Mouse (Mus musculus): ENCODE measurements around the gene Qrfp. TPM values are rescaled to one million over a fixed set of nuclear protein-coding genes. Genes with fewer than 3 reads are reported as not detected.

Gene Qrfp
- polyA plus RNA-seq, 1 experiment from 2014 or later, result 0.16 TPM

DNA sequence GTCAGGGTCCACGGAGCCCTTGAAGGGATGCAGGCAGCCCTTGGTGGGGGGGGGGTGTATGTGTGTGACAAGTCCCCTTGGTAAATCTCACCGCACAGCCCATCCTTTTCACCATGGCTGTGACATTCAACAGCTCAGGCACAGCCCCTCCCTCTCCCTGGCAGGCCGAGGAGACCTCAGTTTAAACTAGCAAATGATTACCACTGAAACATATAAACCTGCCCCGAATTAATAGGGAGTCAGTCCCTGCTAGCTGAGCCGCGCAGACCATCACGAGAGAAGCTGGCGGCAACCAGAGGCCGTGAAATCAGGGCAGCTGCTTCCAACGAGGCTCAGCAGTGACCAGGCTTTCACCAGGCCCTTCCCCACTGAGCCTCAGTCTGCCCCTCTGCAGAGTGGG is 25.7 kb upstream of the Qrfp start:
- Histone ChIP-seq H3K4me2 (replicated peaks) (no peak overlapping the region), H3K36me3 (no peaks in the 10 kb centered on the region), H3K4me3 (no peak overlapping the region), H3K4me1 (peaks cover 10% of the 10 kb centered on the region; the same call in 1 of the 2 replicates), H3K27ac (no peak overlapping the region), H3K9ac (no peak overlapping the region), H3K9me3 (no peaks in the 10 kb centered on the region), H3K27me3 (replicated peaks) (peaks cover 15% of the 10 kb centered on the region)
- WGBS, result 46% methylated on average over 10 of the region's 10 CpGs
- ATAC-seq (ENCODE audit: low FRiP score, low read depth), result no peak

- no peaks in the 10 kb centered on the region for H3K36me3 ChIP-seq
- H3K4me1 ChIP-seq, result peaks cover 36% of the 10 kb centered on the region
- no peaks in the 10 kb centered on the region for H3K9me3 ChIP-seq
- WGBS, result 5% methylated on average over 4 of the region's 4 CpGs
- peak overlapping the region; percentile 14; the same call in 1 of the 2 replicates for H3K4me2 ChIP-seq (replicated peaks)
- H3K27me3 ChIP-seq (replicated peaks), result no peaks in the 10 kb centered on the region; the same call in none of the 2 replicates
- no peak overlapping the region for H3K4me3 ChIP-seq
- H3K27ac ChIP-seq, result no peak overlapping the region
- no peak for ATAC-seq (ENCODE audit: low FRiP score, low read depth)
- 0 out of 2 replicates have a peak overlapping the region, but pooled peaks have one; percentile 5 for H3K9ac ChIP-seq
Observed at GRCm38 (mm10) chr2:31828311-31828825, 18.0 kb upstream of the Qrfp start.

GRCm38 (mm10) chr2:31827877-31828276 is 17.5 kb upstream of the Qrfp start:
- Histone ChIP-seq H3K4me1 (peaks cover 41% of the 10 kb centered on the region), H3K4me2 (replicated peaks) (peak overlapping the region; percentile 14; the same call in 1 of the 2 replicates), H3K27me3 (replicated peaks) (no peaks in the 10 kb centered on the region; the same call in none of the 2 replicates), H3K9me3 (no peaks in the 10 kb centered on the region), H3K36me3 (no peaks in the 10 kb centered on the region), H3K9ac (no peak overlapping the region), H3K4me3 (no peak overlapping the region), H3K27ac (no peak overlapping the region)
- WGBS, result 38% methylated on average over 7 of the region's 7 CpGs
- no peak for ATAC-seq (ENCODE audit: low FRiP score, low read depth)

DNA sequence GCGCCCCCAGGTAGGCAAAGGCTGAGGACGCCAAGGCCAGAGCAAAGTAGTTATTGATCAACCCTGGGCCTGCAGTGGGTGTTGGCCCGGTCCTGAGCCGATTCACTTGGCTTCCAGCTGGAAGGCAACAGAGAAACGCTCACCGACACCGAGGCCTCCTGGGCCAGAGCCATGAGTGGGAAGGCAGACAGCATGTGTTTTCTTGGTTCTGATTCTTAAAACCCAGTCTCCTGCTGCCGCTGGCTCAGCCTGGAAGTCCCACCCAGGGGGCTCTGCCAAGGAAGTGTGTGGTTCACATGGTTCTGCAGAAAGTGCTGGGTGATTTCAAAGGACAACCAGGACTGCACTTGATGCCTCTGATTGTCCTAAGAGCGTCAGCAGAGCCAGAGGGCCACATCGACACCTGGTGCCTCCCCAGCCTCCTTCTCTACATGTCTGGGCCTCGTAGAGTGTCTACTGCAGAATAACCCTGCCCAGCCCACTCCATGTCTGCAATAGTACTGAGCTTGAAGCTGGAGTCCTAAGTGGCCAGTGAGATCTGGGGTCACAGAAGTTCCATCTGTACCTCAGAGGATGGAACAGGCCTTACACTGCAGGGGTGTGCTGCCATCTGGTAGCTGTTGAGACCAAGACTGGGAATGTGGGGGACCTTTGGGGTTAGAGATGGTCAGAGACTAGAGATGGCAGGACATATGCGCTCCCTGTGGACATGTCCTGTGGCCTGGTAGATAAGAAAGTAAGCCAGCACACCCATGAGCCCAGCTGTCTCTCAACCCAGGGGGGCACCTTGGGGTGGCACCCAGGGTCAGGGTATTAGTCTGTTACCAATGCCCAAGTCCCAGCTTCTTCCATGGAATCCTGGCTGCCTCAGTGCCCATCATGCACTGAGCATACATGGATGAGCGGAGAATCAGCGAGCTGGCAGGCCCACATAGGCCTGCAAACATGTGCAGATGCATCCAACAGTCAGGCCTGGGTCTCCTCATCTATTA is 16.0 kb upstream of the Qrfp start:
- Histone ChIP-seq H3K27ac (no peak overlapping the region), H3K9ac (no peak overlapping the region), H3K9me3 (no peaks in the 10 kb centered on the region), H3K4me2 (replicated peaks) (no peak overlapping the region), H3K4me3 (no peak overlapping the region), H3K27me3 (replicated peaks) (peaks cover 4% of the 10 kb centered on the region), H3K4me1 (peaks cover 49% of the 10 kb centered on the region), H3K36me3 (no peaks in the 10 kb centered on the region)
- 88% methylated on average over 14 of the region's 14 CpGs for WGBS
- ATAC-seq (ENCODE audit: low FRiP score, low read depth), result no peak

DNA sequence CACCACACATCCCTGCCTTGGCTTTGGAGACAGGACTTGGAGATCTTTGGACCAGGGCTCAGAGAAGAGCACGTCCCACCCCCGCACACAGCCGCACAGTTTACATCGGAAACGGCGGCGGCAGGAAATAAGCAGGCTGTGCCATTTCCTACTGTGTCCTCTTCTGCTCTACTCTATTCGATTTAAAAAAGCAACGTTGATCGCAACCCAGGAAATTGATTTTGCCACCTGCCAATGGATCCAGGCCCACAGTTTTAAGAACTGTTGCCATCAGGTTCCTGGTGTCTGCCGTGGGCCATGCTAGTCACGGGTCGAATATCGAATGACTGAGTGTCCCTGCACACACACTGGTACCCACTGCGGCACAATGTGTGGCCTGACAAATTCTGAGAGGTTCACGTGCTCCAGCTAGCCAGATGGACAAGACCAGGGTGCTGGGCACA is 15.1 kb upstream of the Qrfp start:
- H3K27ac ChIP-seq, result no peak overlapping the region
- H3K27me3 ChIP-seq (replicated peaks), result peaks cover 8% of the 10 kb centered on the region
- no peak overlapping the region for H3K4me2 ChIP-seq (replicated peaks)
- 86% methylated on average over 16 of the region's 16 CpGs for WGBS
- H3K4me3 ChIP-seq, result no peak overlapping the region
- no peak overlapping the region for H3K9ac ChIP-seq
- H3K36me3 ChIP-seq, result no peaks in the 10 kb centered on the region
- no peak for ATAC-seq (ENCODE audit: low FRiP score, low read depth)
- peaks cover 49% of the 10 kb centered on the region for H3K4me1 ChIP-seq
- no peaks in the 10 kb centered on the region for H3K9me3 ChIP-seq

- no peaks in the 10 kb centered on the region for H3K36me3 ChIP-seq
- peaks cover 37% of the 10 kb centered on the region for H3K4me1 ChIP-seq
- H3K27me3 ChIP-seq (replicated peaks), result peaks cover 12% of the 10 kb centered on the region
- H3K9me3 ChIP-seq, result no peaks in the 10 kb centered on the region
- H3K4me2 ChIP-seq (replicated peaks), result no peak overlapping the region
- no peak for ATAC-seq (ENCODE audit: low FRiP score, low read depth)
- no peak overlapping the region for H3K9ac ChIP-seq
- no peak overlapping the region for H3K4me3 ChIP-seq
- 66% methylated on average over 13 of the region's 15 CpGs for WGBS
- H3K27ac ChIP-seq, result no peak overlapping the region
Observed at GRCm38 (mm10) chr2:31823933-31824730, 13.8 kb upstream of the Qrfp start.

GRCm38 (mm10) chr2:31822524-31823371 is 12.4 kb upstream of the Qrfp start:
- WGBS, result 24% methylated on average over 39 of the region's 39 CpGs
- Histone ChIP-seq H3K4me2 (replicated peaks) (peak overlapping the region; percentile 54), H3K4me3 (no peak overlapping the region), H3K27me3 (replicated peaks) (peaks cover 12% of the 10 kb centered on the region), H3K4me1 (peaks cover 23% of the 10 kb centered on the region), H3K27ac (no peak overlapping the region), H3K36me3 (no peaks in the 10 kb centered on the region), H3K9me3 (no peaks in the 10 kb centered on the region), H3K9ac (no peak overlapping the region)
- ATAC-seq (ENCODE audit: low FRiP score, low read depth), result peak; percentile 51; the same call in 1 of the 2 replicates

DNA sequence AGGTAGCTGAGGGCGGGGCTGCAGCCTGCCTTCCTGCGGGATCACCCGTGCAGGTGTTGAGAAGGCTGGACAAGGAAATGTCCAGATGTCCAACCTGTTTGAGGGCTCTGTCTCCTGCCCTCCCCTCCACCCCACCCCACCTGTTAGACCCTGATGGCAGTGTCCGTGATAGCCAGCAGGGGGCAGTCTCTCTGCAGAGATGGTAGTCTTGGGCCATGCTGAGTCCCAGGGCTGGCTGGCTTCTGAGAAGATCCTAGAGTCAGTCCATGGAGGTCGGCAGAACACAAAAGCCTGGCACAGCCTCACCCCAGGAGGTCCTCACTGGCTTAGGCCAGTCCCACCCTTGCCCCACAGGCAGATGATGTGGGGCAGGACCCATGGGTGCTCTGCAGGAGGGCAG is 5.0 kb upstream of the Qrfp start:
- WGBS, result 28% methylated on average over 5 of the region's 5 CpGs
- Histone ChIP-seq H3K4me3 (no peak overlapping the region), H3K9ac (no peak overlapping the region), H3K27me3 (replicated peaks) (peaks cover 3% of the 10 kb centered on the region; the same call in 1 of the 2 replicates), H3K4me2 (replicated peaks) (no peak overlapping the region), H3K36me3 (no peaks in the 10 kb centered on the region), H3K9me3 (no peaks in the 10 kb centered on the region), H3K27ac (no peak overlapping the region), H3K4me1 (peaks cover 7% of the 10 kb centered on the region)
- ATAC-seq (ENCODE audit: low FRiP score, low read depth), result no peak

DNA sequence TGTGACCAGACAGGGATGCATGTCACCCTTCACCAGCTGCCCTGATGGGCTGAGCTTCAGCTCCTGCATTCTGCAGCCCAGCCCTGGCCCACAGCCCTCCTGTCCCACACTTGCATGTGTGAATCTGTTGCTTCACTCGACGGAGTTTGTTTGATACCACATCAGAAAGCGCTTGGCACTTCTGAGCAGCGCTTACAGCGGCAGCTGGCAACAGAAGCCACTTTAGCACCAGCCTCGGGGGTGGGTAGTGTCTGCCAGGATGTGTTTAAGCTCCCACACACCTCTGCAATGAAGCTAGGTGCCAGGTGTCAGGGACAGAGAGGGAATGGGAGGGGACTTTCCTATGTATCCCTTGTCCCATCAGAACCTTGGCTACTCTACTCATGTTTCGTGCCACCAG is 4.3 kb upstream of the Qrfp start:
- ATAC-seq (ENCODE audit: low FRiP score, low read depth), result no peak
- Histone ChIP-seq H3K4me2 (replicated peaks) (no peak overlapping the region), H3K27me3 (replicated peaks) (0 out of 2 replicates have a peak, but pooled peaks cover 5% of the 10 kb centered on the region), H3K9me3 (no peaks in the 10 kb centered on the region), H3K27ac (no peak overlapping the region), H3K36me3 (no peaks in the 10 kb centered on the region), H3K4me1 (peaks cover 14% of the 10 kb centered on the region), H3K9ac (no peak overlapping the region), H3K4me3 (no peak overlapping the region)
- 87% methylated on average over 7 of the region's 7 CpGs for WGBS

- Histone ChIP-seq H3K36me3 (no peaks in the 10 kb centered on the region), H3K27me3 (replicated peaks) (0 out of 2 replicates have a peak, but pooled peaks cover 5% of the 10 kb centered on the region), H3K4me3 (no peak overlapping the region), H3K9ac (no peak overlapping the region), H3K9me3 (no peaks in the 10 kb centered on the region), H3K27ac (no peak overlapping the region), H3K4me1 (peaks cover 24% of the 10 kb centered on the region), H3K4me2 (replicated peaks) (no peak overlapping the region)
- ATAC-seq (ENCODE audit: low FRiP score, low read depth), result no peak
- WGBS, result 87% methylated on average over 4 of the region's 4 CpGs
Observed at GRCm38 (mm10) chr2:31813641-31814040, 3.3 kb upstream of the Qrfp start.
